Mouse (Mus musculus) erythroblast, embryonic 14.5 days (primary cell): ENCODE measurements around the gene Tmem240.

Experiments
- GATA1 ChIP-seq: IDR thresholded peaks from 2 replicates; pipeline ENCODE4 v1.6.1; 2012; ENCODE audit warnings: low read length, inconsistent platforms, mixed read lengths
- TAL1 ChIP-seq: IDR thresholded peaks from 3 replicates; pipeline ENCODE4 v1.6.1; 2012; ENCODE audit warnings: low read length, inconsistent platforms, mixed read lengths

- TF ChIP-seq TAL1 (no peak), GATA1 (no peak)
Measured at GRCm38 (mm10) chr4:155746036-155746548, 11.5 kb downstream of the Tmem240 start.
